Mouse (Mus musculus) neural tube, embryonic 14.5 days (tissue): ENCODE results near the gene Kcne3. TPM values are rescaled to one million over a fixed set of nuclear protein-coding genes. Genes with fewer than 3 reads are reported as not detected.

Experiments used
- polyA plus RNA-seq: library from polyadenylated mRNA; unstranded; fragments of >200 nt; fragmentation: Nextera tagmentation; extraction: Ambion mirVana; gene quantifications from 2 replicates; pipeline ENCODE4 v1.2.1, GENCODE M21; 2014

Kcne3 gene
- polyA plus RNA-seq, 1 experiment from 2014 or later, result 0.62 TPM

Other genes starting within 250 kb of the Kcne3 start
- 6.2 and 7.2 TPM in 2 replicates for gene Rnf169, start 196.1 kb upstream of the Kcne3 start, polyA plus RNA-seq
- 0.54 and 0.72 TPM in 2 replicates for gene Chrdl2, start 170.3 kb upstream of the Kcne3 start, polyA plus RNA-seq
- 42.8 and 44.2 TPM in 2 replicates for gene Pold3, start 54.9 kb upstream of the Kcne3 start, polyA plus RNA-seq
- 17.6 and 19.1 TPM in 2 replicates for gene Lipt2, start 17.2 kb upstream of the Kcne3 start, polyA plus RNA-seq
- gene Pgm2l1, start 50.9 kb downstream of the Kcne3 start, polyA plus RNA-seq, result 31.0 and 38.5 TPM in 2 replicates
- 15.8 and 16.2 TPM in 2 replicates for gene P4ha3, start 109.0 kb downstream of the Kcne3 start, polyA plus RNA-seq
- gene C2cd3, start 195.7 kb downstream of the Kcne3 start, polyA plus RNA-seq, result 22.9 and 23.0 TPM in 2 replicates
- 155 and 163 TPM in 2 replicates for gene Ppme1, start 195.8 kb downstream of the Kcne3 start, polyA plus RNA-seq